Mouse (Mus musculus): ENCODE results near the gene Mllt6.

Mllt6 gene

DNA sequence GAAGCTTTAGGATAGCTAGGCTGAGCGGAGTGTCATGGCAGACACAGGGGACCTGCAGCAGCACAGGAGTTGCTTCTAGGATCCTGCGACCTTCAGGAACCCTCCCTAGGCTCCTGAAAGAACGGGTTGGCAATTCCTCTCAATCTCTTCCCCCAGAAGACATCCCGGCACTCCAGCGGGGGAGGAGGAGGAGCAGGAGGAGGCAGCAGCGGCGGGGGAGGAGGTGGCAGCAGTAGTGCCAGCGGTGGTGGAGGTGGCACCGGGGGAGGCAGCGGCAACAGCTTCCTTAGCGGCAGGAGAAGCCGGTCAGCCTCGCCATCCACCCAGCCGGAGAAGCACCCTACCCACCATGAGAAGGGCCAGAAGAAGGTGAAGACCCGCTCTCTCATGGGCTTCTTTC, 6.1 kb downstream of the Mllt6 start:
- no peak for DNase-seq

DNA sequence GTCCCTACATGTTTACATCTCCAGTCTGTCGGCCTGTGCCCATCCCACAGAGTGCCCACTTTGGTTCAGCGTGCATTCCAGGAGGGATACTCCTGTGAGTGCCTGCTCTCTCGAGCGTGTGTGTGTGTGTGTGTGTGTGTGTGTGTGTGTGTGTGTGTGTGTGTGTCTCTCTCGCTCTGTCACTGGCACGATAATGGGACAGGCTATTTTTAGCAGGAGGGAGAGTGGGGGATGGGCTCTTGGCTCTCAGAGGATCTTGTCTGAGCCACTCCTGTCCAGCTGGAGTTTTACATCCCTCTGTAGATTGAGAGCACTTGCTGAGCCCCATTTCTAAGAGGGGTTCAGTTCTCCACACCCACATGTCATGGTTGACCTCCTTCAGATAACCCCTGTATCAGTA, 6.6 kb downstream of the Mllt6 start:
- no peak for DNase-seq

DNA sequence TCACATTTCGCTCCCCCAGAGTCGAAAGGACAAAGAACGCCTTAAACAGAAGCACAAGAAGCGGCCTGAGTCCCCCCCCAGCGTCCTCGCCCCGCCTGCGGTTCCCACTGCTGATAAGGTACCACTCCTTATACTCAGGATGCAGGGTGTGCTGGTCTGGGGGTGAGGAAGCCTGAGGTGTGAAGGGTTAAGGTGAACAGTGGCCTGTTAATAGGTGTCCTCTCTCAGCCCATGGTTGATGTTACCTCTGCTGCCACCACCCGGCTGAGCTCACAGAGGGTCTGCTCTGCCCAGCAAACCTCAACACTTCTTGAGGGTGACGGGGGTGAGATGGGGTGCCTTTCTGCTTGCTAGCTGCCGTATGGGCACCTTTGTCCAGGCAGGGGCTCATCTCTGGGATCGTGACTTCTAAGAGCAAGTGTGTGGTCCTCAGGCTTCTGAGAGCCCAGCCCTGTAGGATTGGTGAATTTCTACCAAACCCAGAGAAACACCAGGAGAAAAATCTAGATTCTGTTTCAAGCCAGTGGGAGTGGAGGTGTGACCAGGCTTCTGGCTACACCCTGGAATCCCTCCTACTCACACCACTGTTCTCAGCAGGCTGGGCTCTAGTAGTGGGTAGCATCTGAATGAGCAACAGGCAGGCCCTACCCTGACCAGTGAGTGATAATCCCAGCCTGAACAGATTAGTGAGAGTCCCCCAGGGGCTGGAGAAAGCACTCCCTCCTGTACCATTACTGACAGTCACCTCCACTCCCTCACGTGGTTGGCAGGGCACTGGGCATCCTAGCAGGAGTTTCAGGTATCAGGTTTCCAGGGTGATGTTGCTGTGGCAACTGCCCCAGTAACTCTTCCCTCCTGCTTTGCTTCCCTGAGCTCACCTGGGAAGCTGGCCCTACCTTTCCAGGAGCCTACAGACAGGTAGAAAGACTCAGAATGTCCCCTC, 7.3 kb downstream of the Mllt6 start:
- DNase-seq = no peak

DNA sequence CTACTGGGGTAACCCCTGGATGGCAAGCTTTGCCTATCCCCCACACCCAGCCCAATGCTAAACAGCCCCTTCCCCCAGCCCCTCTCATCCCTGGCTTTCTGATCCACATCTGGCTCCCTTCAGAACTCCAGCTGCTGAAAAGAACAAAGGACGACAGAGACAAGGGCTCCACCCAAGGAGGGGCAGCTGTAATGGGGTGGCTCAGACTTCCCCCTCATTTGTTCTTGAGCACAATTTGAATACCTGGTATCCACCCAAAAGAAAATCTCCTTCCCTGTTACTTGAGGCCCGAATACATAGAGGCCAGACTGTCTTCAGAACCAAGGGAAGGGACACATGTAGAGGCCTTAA, 7.9 kb downstream of the Mllt6 start:
- no peak for DNase-seq

DNA sequence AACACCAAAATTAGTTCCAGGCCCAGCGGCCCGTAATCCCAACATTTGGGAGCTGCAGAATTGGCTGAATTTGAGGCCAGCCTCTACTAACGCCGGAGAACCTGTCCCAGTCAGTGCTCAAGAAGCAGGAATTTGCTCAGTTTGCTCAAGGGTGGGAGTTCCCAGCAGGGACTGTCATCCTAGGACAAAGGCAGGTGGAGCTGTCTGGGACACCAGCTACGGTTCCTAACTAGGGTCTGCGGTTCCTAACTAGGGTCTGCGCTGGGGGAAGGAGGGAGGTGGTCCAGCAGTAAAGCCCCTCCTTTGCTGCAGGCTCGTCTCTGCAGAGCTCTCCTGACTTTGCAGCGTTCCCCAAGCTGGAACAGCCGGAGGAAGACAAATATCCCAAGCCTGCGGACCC, 9.9 kb downstream of the Mllt6 start:
- DNase-seq = no peak

DNA sequence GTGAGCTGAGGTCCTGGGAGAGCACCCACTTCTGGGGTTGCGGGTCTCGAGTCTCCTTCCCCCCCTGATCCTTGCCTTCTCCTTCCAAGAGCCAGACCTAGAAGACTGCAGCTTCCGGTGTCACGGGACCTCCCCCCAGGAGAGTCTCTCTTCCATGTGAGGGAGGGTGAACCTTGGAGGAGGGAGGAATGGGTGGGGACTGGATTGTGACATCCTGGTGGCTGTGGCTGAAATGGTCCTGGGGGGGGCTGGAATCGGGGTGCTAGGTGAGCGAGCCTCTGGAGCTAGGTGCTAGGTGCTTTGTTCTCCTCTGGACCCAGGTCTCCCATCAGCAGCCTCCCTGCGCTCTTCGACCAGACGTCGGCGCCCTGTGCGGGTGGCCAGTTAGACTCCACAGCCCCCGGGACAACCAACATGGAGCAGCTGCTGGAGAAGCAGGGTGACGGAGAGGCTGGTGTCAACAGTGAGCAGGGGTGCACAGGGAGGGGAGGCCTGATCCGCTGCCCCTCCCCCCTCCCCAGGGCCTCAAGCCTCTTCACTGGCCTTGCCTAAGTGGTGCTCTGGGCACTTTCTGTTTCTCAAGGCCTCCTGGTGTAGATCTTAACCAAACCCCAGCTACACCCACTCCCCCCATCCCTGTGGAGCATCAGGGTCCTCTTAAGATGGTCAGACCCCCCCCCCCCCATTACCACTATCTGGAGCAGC, 13.0 kb downstream of the Mllt6 start:
- DNase-seq = no peak

DNA sequence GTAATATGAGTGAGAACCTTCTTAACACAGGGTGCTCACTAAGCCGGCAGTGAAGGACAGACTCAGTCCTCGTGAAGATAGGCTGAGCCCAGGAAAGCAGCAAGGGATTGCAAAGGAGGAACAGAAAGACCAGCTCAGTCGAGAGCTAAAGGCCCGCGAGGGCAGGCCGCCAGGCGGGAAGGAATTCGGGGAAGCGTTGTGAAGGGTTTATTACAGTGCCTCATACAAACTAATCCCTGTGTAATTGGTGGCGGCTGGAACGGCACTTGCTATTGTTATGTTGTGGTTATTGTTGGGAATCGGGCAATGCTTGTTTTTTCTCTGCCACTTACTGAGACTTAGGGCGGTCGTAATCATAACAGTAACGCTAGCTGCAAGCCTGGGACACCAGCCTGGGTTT, 14.2 kb downstream of the Mllt6 start:
- no peak for DNase-seq

DNA sequence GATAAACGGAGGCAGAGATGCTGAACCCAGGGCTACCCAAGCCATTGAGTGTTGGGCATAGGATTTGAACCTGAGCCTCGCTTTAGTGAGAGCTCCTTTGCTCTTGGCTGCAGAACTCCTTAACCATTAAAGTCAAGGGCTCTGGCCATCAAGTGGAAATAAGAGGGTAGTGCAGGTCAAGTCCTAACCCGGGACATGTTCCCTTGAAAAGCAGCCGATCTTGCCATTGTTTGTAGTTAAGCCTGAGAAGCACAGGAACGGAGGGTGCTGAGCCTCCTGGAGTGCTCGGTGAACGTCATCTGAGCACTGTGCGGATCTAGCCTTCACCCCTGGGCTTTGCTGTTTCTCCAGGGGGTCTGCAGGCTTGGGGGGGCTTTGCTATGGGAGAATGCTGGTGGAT, 14.6 kb downstream of the Mllt6 start:
- no peak for DNase-seq

DNA sequence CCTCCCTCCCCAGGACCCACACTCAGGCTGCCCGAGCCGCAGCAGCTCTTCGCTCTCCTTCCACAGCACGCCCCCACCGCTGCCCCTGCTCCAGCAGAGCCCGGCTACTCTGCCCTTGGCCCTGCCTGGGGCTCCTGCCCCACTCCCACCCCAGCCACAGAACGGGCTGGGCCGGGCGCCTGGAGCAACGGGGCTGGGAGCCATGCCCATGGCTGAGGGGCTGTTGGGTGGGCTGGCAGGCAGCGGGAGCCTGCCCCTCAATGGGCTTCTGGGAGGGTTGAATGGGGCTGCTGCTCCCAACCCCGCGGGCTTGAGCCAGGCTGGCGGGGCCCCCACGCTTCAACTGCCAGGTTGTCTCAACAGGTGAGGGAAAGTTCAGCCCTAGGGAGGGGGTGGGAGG, 15.1 kb downstream of the Mllt6 start:
- DNase-seq = no peak

DNA sequence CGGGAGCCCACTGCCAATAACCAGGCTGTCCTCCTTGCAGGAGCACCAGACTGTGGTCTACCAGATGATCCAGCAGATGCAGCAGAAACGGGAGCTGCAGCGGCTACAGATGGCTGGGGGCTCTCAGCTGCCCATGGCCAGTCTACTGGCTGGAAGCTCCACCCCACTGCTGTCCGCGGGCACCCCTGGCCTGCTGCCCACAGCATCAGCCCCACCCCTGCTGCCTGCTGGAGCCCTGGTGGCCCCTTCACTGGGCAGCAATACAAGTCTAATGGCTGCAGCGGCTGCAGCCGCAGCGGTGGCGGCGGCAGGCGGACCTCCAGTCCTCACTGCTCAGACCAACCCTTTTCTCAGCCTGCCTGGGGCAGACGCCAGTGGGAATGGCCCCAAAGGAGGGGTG, 17.2 kb downstream of the Mllt6 start:
- no peak for DNase-seq

DNA sequence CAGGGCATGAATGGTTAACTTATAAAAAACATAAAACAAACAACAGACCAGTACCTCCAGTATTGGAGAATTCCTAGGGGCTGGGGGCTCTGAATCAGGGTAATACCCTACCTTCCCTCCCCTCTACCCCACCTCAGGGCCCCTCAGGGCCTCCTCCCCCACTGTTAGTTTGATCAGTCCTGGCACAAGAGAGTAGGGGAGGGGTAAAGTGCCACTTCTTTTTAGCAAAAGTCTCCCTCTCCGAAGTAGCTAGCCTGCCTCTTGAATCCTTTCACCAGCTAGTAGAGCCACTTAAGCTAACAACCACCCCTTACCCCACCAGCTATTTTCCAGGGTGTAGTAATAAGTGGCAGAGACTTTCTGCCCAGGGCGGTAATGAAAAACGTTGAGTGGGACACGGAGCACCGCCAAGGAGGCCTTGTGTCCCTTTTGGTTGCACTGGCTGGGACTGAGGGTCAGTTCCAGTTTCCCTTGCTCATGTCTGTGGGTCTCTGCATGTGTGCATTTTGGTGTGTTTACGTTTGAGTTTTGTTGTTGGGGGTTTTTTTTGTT, 19.4 kb downstream of the Mllt6 start:
- DNase-seq = no peak

DNA sequence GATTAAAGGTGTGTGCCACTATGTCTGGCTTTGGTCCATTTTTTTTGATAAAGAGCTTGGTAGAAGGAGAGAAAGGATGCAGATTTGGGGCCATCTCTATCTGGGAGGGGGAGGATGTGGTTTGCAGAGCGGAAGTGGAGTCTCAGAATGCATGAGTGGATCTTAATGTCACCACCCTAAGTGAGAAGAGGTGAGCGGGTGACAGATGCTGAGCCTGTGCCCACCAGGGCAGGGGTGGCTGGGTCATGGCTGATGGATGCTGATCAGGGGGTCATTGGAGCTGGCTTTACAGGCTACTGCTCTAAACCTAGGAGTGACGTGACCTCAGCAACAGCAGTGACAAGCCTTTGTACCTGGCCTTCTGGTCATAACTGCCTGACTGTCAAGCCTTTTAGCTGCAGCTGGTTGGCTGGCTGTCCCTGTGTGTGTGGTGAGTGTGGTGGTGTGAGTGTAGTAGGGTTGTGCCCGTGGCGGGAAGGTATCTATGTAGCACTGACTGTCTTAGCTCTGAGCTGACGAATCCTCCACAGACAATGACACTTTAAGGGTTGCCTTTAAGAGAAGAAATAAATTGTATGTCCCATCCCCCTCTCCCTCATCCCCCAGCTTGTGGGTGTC, 21.0 kb downstream of the Mllt6 start:
- DNase-seq = peak; percentile 75

DNA sequence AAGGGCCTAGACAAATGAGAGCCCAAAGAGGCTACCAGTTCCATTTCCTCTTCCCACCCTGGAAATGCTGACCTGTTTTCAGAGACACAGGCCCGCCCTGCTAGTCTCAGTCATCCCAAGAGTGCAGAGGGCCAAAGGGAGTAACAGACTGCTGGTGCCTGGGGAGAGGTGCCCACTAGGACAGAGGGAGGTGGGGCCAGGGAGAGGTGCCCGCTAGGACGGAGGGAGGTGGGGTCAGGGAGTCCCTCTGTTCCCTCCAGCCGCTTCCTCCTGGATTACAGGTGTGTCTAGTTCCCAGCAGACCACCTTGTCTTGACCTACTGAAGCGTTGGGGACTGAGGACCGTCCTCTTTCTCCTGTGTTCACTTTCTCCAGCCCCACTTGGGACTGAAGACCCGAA, 21.6 kb downstream of the Mllt6 start:
- DNase-seq = peak; percentile 21

DNA sequence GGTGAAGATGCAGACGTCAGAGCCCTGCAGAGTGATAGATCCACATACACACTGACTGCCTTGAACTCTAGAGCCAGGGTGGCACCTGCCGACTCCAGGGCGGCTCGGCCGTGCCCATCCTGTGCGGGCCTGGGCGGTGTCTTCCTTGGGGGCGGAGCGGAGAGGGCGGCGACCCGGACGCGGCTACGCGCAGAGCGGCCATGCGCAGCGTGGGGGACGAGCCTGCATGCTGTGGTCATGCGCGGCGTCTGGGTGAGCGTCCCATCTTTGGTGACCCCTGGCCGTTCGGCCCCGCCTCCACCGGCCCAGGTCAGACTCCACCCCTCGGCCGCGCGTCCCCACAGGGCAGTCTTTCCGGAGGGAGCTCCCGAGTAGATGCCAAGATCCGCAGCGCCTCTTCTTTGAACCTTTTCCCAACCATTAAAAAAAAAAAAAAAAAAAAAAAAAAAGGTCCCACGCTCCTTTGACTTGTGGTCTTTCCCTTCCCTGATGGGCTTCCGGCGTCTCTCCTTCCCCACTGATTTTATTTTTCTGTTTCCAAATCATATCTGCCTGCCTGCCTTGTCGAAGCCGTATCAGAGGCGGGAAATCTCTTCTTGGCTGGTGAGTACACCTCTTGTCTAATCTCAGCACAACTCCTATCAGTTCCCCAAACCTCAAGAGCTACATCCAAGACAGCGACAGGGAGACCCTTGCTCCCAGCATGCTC, 22.6 kb downstream of the Mllt6 start, which contains the start of gene Cisd3:
TSS of gene Cisd3 (plus strand) at position 214 of the 709 bp plus-strand sequence.
- DNase-seq = peak; percentile 87

DNA sequence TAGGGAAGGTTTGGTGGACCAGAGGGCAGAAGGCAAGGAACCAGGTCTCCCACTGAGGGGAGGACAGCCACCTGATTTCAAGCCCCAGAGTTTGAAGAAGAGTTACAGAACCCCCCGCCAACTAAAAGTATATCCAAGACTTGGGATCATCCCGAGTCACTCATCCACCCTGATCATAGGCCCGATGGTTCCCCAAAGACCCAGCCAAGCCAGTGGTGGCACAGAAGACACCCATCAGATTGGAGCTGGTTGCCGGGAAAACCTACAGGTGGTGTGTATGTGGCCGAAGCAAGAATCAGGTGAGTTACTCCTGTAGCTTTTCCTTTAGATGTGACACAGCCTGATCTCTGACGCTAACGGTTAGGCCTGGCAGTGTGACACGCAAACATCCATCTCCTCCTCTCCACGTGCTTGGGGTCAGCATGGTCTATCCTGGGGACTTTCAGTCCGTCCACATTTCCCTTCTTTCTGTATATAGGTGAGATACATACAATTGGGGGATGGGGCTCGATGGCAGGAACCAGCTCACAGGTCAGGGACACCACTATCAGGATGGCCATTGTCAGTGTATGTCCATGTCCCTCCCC, 23.2 kb downstream of the Mllt6 start:
- DNase-seq = no peak

DNA sequence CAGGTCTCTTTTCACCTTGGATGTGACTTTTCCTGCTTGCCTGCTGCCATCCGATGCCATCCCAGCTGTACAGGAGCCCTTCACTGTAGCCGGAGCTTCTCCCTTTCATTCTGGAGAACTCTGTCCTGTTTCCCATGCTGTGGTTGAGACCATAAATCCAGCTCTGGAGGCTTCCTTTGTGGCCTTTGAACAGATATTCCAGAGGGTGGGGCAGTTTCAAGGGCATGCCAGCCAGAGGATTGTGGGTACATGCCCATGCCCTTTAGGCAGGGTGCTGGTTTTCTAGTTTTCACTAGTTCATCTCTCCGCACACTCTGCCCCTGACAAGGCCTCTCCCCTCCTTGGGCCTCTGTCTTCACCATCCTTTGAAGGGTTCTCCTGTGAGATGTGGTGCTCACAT, 23.8 kb downstream of the Mllt6 start:
- DNase-seq = no peak

DNA sequence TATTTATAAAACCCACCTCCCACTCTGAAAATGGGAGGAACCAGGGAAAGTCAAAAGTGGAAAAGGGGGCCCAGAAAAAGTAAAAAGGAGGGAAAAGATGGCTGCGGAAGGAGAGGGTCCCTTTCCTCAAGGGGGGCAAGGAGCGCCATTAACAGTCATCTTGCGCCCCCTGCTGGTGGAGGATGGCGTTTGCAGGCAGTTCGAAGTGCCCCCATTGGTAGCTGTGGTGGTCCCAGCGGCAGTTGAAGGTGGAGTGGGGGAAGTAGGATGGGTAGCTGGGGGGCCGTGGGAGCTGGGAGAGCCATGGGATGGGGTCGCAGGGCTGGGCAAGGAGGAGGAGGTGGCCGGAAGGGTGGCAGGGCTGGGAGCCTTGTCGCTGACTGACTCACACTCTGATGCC, 26.6 kb downstream of the Mllt6 start:
- peak; percentile 86 for DNase-seq

DNA sequence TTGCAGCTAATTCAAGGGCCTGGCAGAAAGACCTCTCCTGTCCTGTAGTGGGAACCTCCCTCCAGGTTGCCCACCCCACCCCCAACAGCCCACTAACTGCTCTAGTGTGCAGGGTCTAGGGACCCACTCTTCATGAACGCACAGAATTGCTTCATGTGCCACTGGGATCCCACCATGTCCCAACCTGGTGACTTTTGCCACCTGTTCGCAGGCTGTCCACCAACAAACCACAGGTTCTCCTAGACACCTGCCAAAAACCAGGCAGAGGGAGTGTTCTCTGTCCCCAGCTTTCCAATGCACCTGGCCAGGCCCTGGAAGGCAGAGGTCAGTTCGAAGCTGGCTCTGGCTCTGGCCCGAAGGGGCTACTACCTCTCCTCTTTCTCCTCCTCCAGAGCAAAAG, 31.2 kb downstream of the Mllt6 start:
- DNase-seq = no peak

DNA sequence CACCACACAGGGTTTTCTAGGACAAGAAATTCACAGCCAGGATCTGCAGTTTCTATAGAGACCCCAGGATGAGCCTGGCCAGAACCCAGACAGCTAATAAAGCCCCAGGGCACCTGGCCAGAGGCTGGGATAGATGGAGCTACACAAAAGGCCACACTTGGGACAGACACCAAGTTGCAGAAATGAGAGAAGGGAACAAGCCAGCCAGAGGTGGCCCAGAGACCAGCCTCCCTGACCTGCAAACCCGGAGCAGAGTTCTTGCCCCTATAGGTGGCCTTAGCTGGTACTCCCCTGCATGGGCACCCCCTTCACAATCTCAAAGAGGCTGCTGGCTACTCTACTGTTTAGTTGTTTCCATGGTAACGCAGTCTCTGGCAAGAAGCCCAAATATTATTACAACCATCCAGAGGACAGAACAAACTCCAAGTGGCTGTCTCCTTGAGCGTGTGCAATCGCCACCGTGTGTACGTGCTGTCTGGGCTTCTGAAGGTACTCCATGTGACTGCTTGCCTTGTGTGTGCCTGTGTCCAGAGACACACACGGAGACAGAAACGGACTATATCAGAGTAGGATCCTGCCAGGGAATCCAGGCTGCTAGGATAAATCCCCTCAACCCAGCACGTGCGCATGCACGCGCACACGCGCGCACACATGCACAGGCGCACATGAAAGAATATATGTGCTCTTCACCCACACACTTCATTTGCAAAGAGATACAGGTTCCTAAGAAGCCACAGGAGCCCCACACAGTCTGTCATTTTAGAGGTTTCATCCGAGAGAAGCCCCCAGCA, 31.9 kb downstream of the Mllt6 start:
- DNase-seq = no peak

DNA sequence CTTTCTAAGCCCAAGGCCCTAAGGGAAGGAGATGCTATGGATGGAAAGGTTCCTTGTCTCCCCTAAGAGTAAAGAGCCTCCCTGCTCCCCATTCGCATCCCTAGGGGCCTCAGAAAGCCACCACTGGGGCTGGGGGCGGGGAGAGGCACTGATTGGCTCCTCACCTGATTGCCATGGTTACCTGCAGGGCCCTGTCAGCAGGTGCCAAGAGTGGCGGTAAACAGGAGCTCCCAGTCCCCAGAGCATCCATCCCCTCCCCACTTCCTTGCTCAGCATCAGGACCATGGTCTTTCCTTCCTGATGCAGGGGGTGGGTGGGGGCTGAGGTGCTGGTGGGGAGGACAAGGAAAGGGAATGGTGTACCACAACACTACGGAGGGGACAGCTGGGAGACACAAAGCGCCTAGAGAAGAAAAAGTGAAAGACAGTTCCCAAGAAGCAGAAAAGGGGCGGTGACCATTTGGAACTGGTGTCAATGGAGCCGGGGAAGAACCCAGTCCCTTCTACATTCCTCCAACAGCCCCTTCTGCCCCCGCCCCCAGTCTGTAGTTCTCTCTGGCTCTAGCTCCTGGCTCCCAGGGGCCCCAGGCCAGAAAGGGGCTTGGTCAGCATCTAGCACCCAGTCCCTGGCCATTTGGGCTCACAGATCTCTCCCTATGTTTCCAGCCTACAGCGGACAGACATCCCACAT, 32.6 kb downstream of the Mllt6 start:
- no peak for DNase-seq

DNA sequence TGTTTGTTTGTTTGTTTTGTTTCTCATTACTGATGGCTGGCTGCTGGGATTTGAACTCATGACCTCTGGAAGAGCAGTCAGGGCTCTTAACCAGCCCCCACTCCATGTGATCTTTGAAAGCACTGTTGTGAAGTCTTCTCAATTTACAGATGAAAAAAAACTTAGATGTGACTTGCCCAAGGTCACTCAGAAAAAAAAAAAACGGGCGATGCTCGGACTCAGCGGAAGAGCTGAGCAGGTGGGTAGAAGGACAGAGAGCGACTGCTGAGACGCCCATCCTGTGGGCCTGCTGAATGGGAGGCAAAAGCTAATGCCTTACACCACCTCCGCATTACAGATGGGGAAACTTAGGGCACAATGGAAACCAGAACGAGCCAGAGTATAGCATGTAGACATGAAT, 33.5 kb downstream of the Mllt6 start:
- no peak for DNase-seq
